Mouse (Mus musculus) myocyte (in vitro differentiated cells): Measurements from ENCODE around the gene Ntn4. TPM values are rescaled to one million over a fixed set of nuclear protein-coding genes. Genes with fewer than 3 reads are reported as not detected.

Experiments
- H3K27me3 ChIP-seq: one replicate; pipeline ENCODE4 v1.6.1; 2011; ENCODE audit not compliant: control insufficient read depth, insufficient read depth, insufficient read length
- H3K36me3 ChIP-seq: one replicate; pipeline ENCODE4 v1.6.1; 2011; ENCODE audit not compliant: control insufficient read depth, insufficient read depth
- H3K4me2 ChIP-seq: one replicate; pipeline ENCODE4 v1.6.1; 2011; ENCODE audit warnings: low read depth, control low read depth
- H3K4me3 ChIP-seq: one replicate; pipeline ENCODE4 v1.5.1; 2011; ENCODE audit warnings: mild to moderate bottlenecking, control low read depth, moderate library complexity
- H3K79me2 ChIP-seq: one replicate; pipeline ENCODE4 v1.6.1; 2011; ENCODE audit not compliant: control insufficient read depth, insufficient read depth
- H3ac ChIP-seq: one replicate; pipeline ENCODE4 v1.6.1; 2011; ENCODE audit not compliant: control insufficient read depth, insufficient read length
- CEBPB ChIP-seq: IDR thresholded peaks from 2 replicates; pipeline ENCODE4 v1.6.1; 2011; ENCODE audit warnings: mild to moderate bottlenecking, moderate library complexity; ENCODE audit not compliant: poor library complexity, insufficient read depth, severe bottlenecking
- E2F4 ChIP-seq: IDR thresholded peaks from one replicate; pipeline ENCODE4 v1.6.1; 2011; ENCODE audit warnings: mild to moderate bottlenecking, control low read depth, moderate library complexity; ENCODE audit not compliant: insufficient read depth
- MAX ChIP-seq: IDR thresholded peaks from one replicate; pipeline ENCODE4 v1.6.1; 2011; ENCODE audit warnings: low read depth, mild to moderate bottlenecking, control low read depth
- MYOD1 ChIP-seq, 3 experiments: IDR thresholded peaks; one replicate each; pipeline ENCODE4 v1.6.1; 2011; ENCODE audit warnings: control low read depth in 2 of 3, low read depth in 2 of 3, mild to moderate bottlenecking in 2 of 3, moderate library complexity in 1 of 3; ENCODE audit not compliant: insufficient read length in 2 of 3, control insufficient read depth in 1 of 3
- MYOG ChIP-seq, 3 experiments: IDR thresholded peaks; one replicate each; pipeline ENCODE4 v1.6.1; 2011; ENCODE audit warnings: control low read depth in 2 of 3, low read depth in 2 of 3, mild to moderate bottlenecking in 2 of 3; ENCODE audit not compliant: insufficient read length in 2 of 3, control insufficient read depth in 1 of 3, insufficient read depth in 1 of 3
- POLR2A ChIP-seq: IDR thresholded peaks from one replicate; pipeline ENCODE4 v1.6.1; 2011; ENCODE audit warnings: low read depth, mild to moderate bottlenecking, control low read depth, moderate library complexity; ENCODE audit not compliant: insufficient read length
- POLR2AphosphoS2 ChIP-seq: IDR thresholded peaks from one replicate; pipeline ENCODE4 v1.6.1; 2011; ENCODE audit warnings: low read depth, control low read depth; ENCODE audit not compliant: insufficient read length
- REST ChIP-seq: IDR thresholded peaks from one replicate; pipeline ENCODE4 v1.6.1; 2011; ENCODE audit warnings: mild to moderate bottlenecking, control low read depth, moderate library complexity; ENCODE audit not compliant: insufficient read depth, insufficient read length
- SRF ChIP-seq: IDR thresholded peaks from one replicate; pipeline ENCODE4 v1.6.1; 2011; ENCODE audit warnings: low read depth; ENCODE audit not compliant: control insufficient read depth, insufficient read length
- TCF12 ChIP-seq: IDR thresholded peaks from one replicate; pipeline ENCODE4 v1.6.1; 2011; ENCODE audit warnings: mild to moderate bottlenecking, control low read depth; ENCODE audit not compliant: poor library complexity, insufficient read depth, severe bottlenecking
- TCF3 ChIP-seq: IDR thresholded peaks from one replicate; pipeline ENCODE4 v1.6.1; 2011; ENCODE audit warnings: low read depth, control low read depth; ENCODE audit not compliant: insufficient read length
- USF1 ChIP-seq: IDR thresholded peaks from one replicate; pipeline ENCODE4 v1.6.1; 2011; ENCODE audit warnings: low read depth, mild to moderate bottlenecking, control low read depth, moderate library complexity
- polyA plus RNA-seq: library from polyadenylated mRNA; unstranded; fragments of >200 nt; fragmentation: generic; extraction: Trizol; gene quantifications from one replicate; pipeline ENCODE4 v1.2.1, GENCODE M21; 2012; ENCODE audit warnings: missing spikeins

The Ntn4 gene
- polyA plus RNA-seq, 1 experiment = 3.0 TPM

- no peak overlapping the region for H3K4me2 ChIP-seq
- no peaks in the 10 kb centered on the region for H3K36me3 ChIP-seq
- TF ChIP-seq POLR2A (no peak), MYOG (IDR thresholded peaks at IDR 0.05; ENCODE audit: control insufficient read depth in 1 of 3, insufficient read depth in 1 of 3, insufficient read length in 2 of 3, low read depth in 2 of 3) (no peak), USF1 (no peak), MYOD1 (IDR thresholded peaks at IDR 0.05; ENCODE audit: control insufficient read depth in 1 of 3, insufficient read length in 2 of 3, low read depth in 2 of 3) (no peak), MAX (no peak), CEBPB (no peak), E2F4 (no peak), SRF (no peak), POLR2AphosphoS2 (no peak), REST (no peak), TCF12 (no peak), TCF3 (no peak)
- no peaks in the 10 kb centered on the region for H3K79me2 ChIP-seq
- H3ac ChIP-seq = no peak overlapping the region
- no peak overlapping the region for H3K4me3 ChIP-seq
- no peaks in the 10 kb centered on the region for H3K27me3 ChIP-seq
These were observed 126.8 kb downstream of the Ntn4 start for GRCm38 (mm10) chr10:93767245-93767644.

DNA sequence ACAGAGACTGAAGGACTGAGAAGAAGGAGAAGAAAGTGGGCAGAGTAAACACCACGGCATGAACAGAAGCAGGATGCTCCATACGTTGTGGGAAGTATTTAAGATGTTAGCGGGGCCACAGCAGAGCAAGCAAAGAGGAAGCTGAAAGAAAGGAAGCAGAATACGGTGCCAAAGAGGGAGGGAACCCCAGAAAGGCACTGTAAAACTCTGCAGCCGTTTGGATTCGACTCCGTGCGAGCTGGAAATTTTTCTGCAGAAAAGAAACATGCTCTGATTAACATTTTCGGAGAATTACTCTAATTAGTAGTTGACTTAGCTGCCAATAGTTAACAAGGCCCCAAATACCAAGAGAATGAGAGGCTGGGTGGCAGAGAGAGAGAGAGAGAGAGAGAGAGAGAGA lies 127.7 kb downstream of the Ntn4 start:
- Histone ChIP-seq H3K4me3 (no peak overlapping the region), H3K27me3 (no peaks in the 10 kb centered on the region), H3K4me2 (peak overlapping the region; percentile 44), H3K36me3 (no peaks in the 10 kb centered on the region), H3K79me2 (no peaks in the 10 kb centered on the region), H3ac (no peak overlapping the region)
- TF ChIP-seq REST = no peak
- TF ChIP-seq POLR2A = no peak
- no peak for TF ChIP-seq USF1
- TF ChIP-seq MYOD1 (IDR thresholded peaks at IDR 0.05; ENCODE audit: control insufficient read depth in 1 of 3, insufficient read length in 2 of 3, low read depth in 2 of 3) = no peak
- no peak for TF ChIP-seq E2F4
- no peak for TF ChIP-seq CEBPB
- no peak for TF ChIP-seq POLR2AphosphoS2
- TF ChIP-seq MAX = no peak
- TF ChIP-seq MYOG (IDR thresholded peaks at IDR 0.05; ENCODE audit: control insufficient read depth in 1 of 3, insufficient read depth in 1 of 3, insufficient read length in 2 of 3, low read depth in 2 of 3) = no peak
- no peak for TF ChIP-seq TCF12

GRCm38 (mm10) chr10:93771931-93772465 lies 131.5 kb downstream of the Ntn4 start:
- H3K36me3 ChIP-seq = no peaks in the 10 kb centered on the region
- peak overlapping the region; percentile 6 for H3K4me2 ChIP-seq
- TF ChIP-seq E2F4 = no peak
- TF ChIP-seq MYOD1 (IDR thresholded peaks at IDR 0.05; ENCODE audit: control insufficient read depth in 1 of 3, insufficient read length in 2 of 3, low read depth in 2 of 3) = no peak
- TF ChIP-seq REST = no peak
- no peak for TF ChIP-seq POLR2A
- no peak for TF ChIP-seq CEBPB
- TF ChIP-seq MYOG (IDR thresholded peaks at IDR 0.05; ENCODE audit: control insufficient read depth in 1 of 3, insufficient read depth in 1 of 3, insufficient read length in 2 of 3, low read depth in 2 of 3) = no peak
- TF ChIP-seq SRF = no peak
- no peak for TF ChIP-seq MAX
- no peak for TF ChIP-seq USF1
- no peak for TF ChIP-seq TCF3
- TF ChIP-seq TCF12 = no peak
- H3K79me2 ChIP-seq = no peaks in the 10 kb centered on the region
- H3K27me3 ChIP-seq = no peaks in the 10 kb centered on the region
- H3ac ChIP-seq = no peak overlapping the region
- no peak overlapping the region for H3K4me3 ChIP-seq

GRCm38 (mm10) chr10:93772492-93772891 lies 132.0 kb downstream of the Ntn4 start:
- H3K4me3 ChIP-seq = no peak overlapping the region
- no peak for TF ChIP-seq SRF
- TF ChIP-seq REST = no peak
- TF ChIP-seq TCF3 = no peak
- TF ChIP-seq USF1 = no peak
- no peak for TF ChIP-seq POLR2AphosphoS2
- no peak for TF ChIP-seq TCF12
- no peak for TF ChIP-seq E2F4
- no peak for TF ChIP-seq MYOG (IDR thresholded peaks at IDR 0.05; ENCODE audit: control insufficient read depth in 1 of 3, insufficient read depth in 1 of 3, insufficient read length in 2 of 3, low read depth in 2 of 3)
- H3K36me3 ChIP-seq = no peaks in the 10 kb centered on the region
- no peaks in the 10 kb centered on the region for H3K27me3 ChIP-seq
- H3K79me2 ChIP-seq = no peaks in the 10 kb centered on the region
- H3ac ChIP-seq = no peak overlapping the region
- H3K4me2 ChIP-seq = no peak overlapping the region

DNA sequence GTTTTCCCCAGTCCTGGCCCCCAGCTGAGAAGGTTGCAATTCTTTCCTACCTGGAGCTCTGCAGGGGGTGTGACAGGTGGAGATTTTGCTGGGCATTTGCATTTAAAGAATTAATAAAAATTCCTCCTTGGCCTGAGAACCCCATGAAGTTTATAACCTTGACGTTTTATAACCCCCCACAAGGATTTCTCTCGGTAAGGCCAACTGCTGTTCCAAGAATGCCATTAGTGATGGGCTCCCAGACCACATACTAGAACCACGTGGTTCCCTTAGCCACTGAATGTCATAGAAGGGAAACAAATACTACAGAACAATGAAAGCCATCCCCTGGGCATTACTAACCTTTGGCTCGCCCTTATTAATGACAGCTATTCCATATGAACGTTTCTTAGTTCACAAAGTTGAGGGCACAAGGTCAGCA lies 136.3 kb downstream of the Ntn4 start:
- TF ChIP-seq MYOG (IDR thresholded peaks at IDR 0.05; ENCODE audit: control insufficient read depth in 1 of 3, insufficient read depth in 1 of 3, insufficient read length in 2 of 3, low read depth in 2 of 3) (no peak), CEBPB (no peak), E2F4 (no peak), MYOD1 (IDR thresholded peaks at IDR 0.05; ENCODE audit: control insufficient read depth in 1 of 3, insufficient read length in 2 of 3, low read depth in 2 of 3) (no peak), REST (no peak), TCF12 (no peak), POLR2AphosphoS2 (no peak), TCF3 (no peak), USF1 (no peak), SRF (no peak), POLR2A (no peak), MAX (no peak)
- H3K27me3 ChIP-seq = no peaks in the 10 kb centered on the region

More for the DNA sequence above, 136.3 kb downstream of the Ntn4 start:
- H3K36me3 ChIP-seq = no peaks in the 10 kb centered on the region
- H3K4me3 ChIP-seq = no peak overlapping the region
- H3K4me2 ChIP-seq = no peak overlapping the region
- H3ac ChIP-seq = no peak overlapping the region
- no peaks in the 10 kb centered on the region for H3K79me2 ChIP-seq
